In genomic region chr4:133040241-133040904, GRCm38 (mm10) we compare ENCODE assay signal across 10 mouse cellular contexts. TPM values are rescaled to one million over a fixed set of nuclear protein-coding genes. Genes with fewer than 3 reads are reported as not detected.
DNase-seq lines count a peak whose midpoint lies in the region; ATAC-seq lines count a peak whose summit lies in the region.
"Had no signal": no experiment of that assay in that cellular context is flagged by ENCODE, and none has a peak within 500 bp of the region (broad histone marks: within the 10 kb centered on the region; RNA-seq: fewer than 3 reads in every experiment).

No protein-coding gene starts in this region.

- no peaks in the 10 kb centered on the region for H3K36me3 ChIP-seq in heart, embryonic 16.5 days (ENCODE audit: control insufficient read depth, insufficient read depth)
- no peaks in the 10 kb centered on the region for H3K36me3 ChIP-seq in hindbrain, embryonic 10.5 days
- no peaks in the 10 kb centered on the region for H3K36me3 ChIP-seq in midbrain, embryonic 11.5 days (ENCODE audit: control insufficient read depth, insufficient read depth, low read length)
- H3K36me3 ChIP-seq: liver, embryonic 15.5 days had no signal

- WGBS in heart, embryonic 16.5 days, result 45% methylated on average over 14 of the region's 14 CpGs
- 25% methylated on average over 14 of the region's 14 CpGs for WGBS in hindbrain, embryonic 10.5 days
- 24% methylated on average over 14 of the region's 14 CpGs for WGBS in midbrain, embryonic 11.5 days

- DNase-seq in heart, adult 18-20 months, result no peak
- DNase-seq in R1 (ENCODE audit: low read depth, low spot score), result peak; percentile 99
- DNase-seq in hindbrain, embryonic 10.5 days (ENCODE audit: low spot score), result no peak
- peak; percentile 92 for DNase-seq in midbrain, embryonic 11.5 days (ENCODE audit: low spot score, missing footprints)
- DNase-seq in layer of hippocampus, adult 11-12 months (ENCODE audit: low spot score), result no peak
- DNase-seq in spleen, postnatal 14 days (ENCODE audit: low spot score in 2 of 2), result no peak
- DNase-seq: gastrocnemius, postnatal 36 days had no signal

- H3K4me1 ChIP-seq in heart, embryonic 16.5 days (ENCODE audit: control insufficient read depth, insufficient read depth, low read length), result peaks cover 78% of the 10 kb centered on the region
- H3K4me1 ChIP-seq in hindbrain, embryonic 10.5 days (replicated peaks), result peaks cover 90% of the 10 kb centered on the region
- H3K4me1 ChIP-seq in midbrain, embryonic 11.5 days (ENCODE audit: control insufficient read depth, insufficient read depth, low read length), result peaks cover 68% of the 10 kb centered on the region

- H3K27me3 ChIP-seq in heart, embryonic 16.5 days (ENCODE audit: control insufficient read depth, insufficient read depth, low read length), result no peaks in the 10 kb centered on the region
- peaks cover 64% of the 10 kb centered on the region for H3K27me3 ChIP-seq in hindbrain, embryonic 10.5 days (ENCODE audit: insufficient read depth, poor library complexity, severe bottlenecking)
- H3K27me3 ChIP-seq in midbrain, embryonic 11.5 days (ENCODE audit: control insufficient read depth, insufficient read depth, low read length), result peaks cover 38% of the 10 kb centered on the region

- peak overlapping the region; percentile 71 for H3K4me3 ChIP-seq in heart, embryonic 16.5 days (ENCODE audit: low read length)
- peak overlapping the region; percentile 69 for H3K4me3 ChIP-seq in hindbrain, embryonic 10.5 days
- H3K4me3 ChIP-seq in midbrain, embryonic 11.5 days (ENCODE audit: low read depth, low read length), result no peak overlapping the region

- H3K9ac ChIP-seq in heart, embryonic 16.5 days (ENCODE audit: low read length), result peak overlapping the region; percentile 82
- H3K9ac ChIP-seq in midbrain, embryonic 11.5 days (ENCODE audit: low read length), result no peak overlapping the region
- H3K9ac ChIP-seq: liver, embryonic 15.5 days had no signal

- H3K27ac ChIP-seq in heart, embryonic 16.5 days (ENCODE audit: low read length), result peak overlapping the region; percentile 96
- H3K27ac ChIP-seq in hindbrain, embryonic 10.5 days, result peak overlapping the region; percentile 57
- H3K27ac ChIP-seq in midbrain, embryonic 11.5 days (ENCODE audit: low read depth, low read length), result no peak overlapping the region
- H3K27ac ChIP-seq: liver, embryonic 15.5 days had no signal

- peak overlapping the region; percentile 96 for H3K4me2 ChIP-seq in heart, embryonic 16.5 days (ENCODE audit: low read depth, low read length)
- 0 out of 2 replicates have a peak overlapping the region, but pooled peaks have one; percentile 7 for H3K4me2 ChIP-seq in midbrain, embryonic 11.5 days

- H3K9me3 ChIP-seq in heart, embryonic 16.5 days (replicated peaks; ENCODE audit: control insufficient read depth, low read length), result no peaks in the 10 kb centered on the region
- H3K9me3 ChIP-seq in hindbrain, embryonic 10.5 days, result no peaks in the 10 kb centered on the region
- H3K9me3 ChIP-seq in midbrain, embryonic 11.5 days (ENCODE audit: control insufficient read depth, low read length), result no peaks in the 10 kb centered on the region
- H3K9me3 ChIP-seq: liver, embryonic 15.5 days had no signal

- ATAC-seq in heart, embryonic 16.5 days (replicated peaks; ENCODE audit: extremely low read depth, insufficient read depth, low FRiP score), result no peak
- no peak for ATAC-seq in midbrain, embryonic 11.5 days (ENCODE audit: low FRiP score)
- no peak for ATAC-seq in activated CD4-positive, CD25-positive, alpha-beta regulatory T cell, adult 4 months

RNA-seq across cellular contexts. Expression of gene Ahdc1, which starts 29.3 kb away (rescaled TPM):
- polyA plus RNA-seq in heart, embryonic 16.5 days (2015; fragmentation: Nextera tagmentation; extraction: Ambion mirVana), result 7.1 and 7.2 TPM in 2 replicates
- 10 to 100 TPM; 36.3 to 38.5 TPM for total RNA-seq in heart, adult 18-20 months (2021)
- polyA plus RNA-seq in hindbrain, embryonic 10.5 days (2016; fragmentation: Nextera tagmentation; extraction: Ambion mirVana), result 9.0 and 9.7 TPM in 2 replicates
- 4.9 and 5.3 TPM in 2 replicates for polyA plus RNA-seq in midbrain, embryonic 11.5 days (2014; fragmentation: Nextera tagmentation; extraction: Ambion mirVana)
- 1 to 10 TPM; 2.1 TPM for polyA plus RNA-seq in activated CD4-positive, CD25-positive, alpha-beta regulatory T cell, adult 4 months (2017; shearing (Covaris generic))

Comparison
In these comparisons a context has a peak if more than half of its experiments do, and no peak if none do; other contexts are left out.
1. DNase-seq: peak in R1 (single experiment) and midbrain, embryonic 11.5 days (single experiment); none in heart, adult 18-20 months (0 of 2), hindbrain, embryonic 10.5 days (single experiment), layer of hippocampus, adult 11-12 months (single experiment) and spleen, postnatal 14 days (0 of 2).